Mouse (Mus musculus): ENCODE data around the gene Gadl1. TPM values are rescaled to one million over a fixed set of nuclear protein-coding genes. Genes with fewer than 3 reads are reported as not detected.

The Gadl1 gene
- polyA plus RNA-seq, 1 experiment from 2014 or later: 0.38 TPM

- 66% methylated on average over 5 of the region's 5 CpGs for WGBS (ENCODE audit: insufficient replicate concordance)
- ATAC-seq: no peak
Measured at GRCm38 (mm10) chr9:116091921-116092320, 182.7 kb downstream of the Gadl1 start.

GRCm38 (mm10) chr9:116098724-116099595, 189.7 kb downstream of the Gadl1 start:
- Histone ChIP-seq H3K27me3 (replicated peaks) (no peaks in the 10 kb centered on the region), H3K9ac (no peak overlapping the region), H3K36me3 (peaks cover 18% of the 10 kb centered on the region), H3K9me3 (replicated peaks) (no peaks in the 10 kb centered on the region), H3K4me3 (no peak overlapping the region), H3K4me1 (no peaks in the 10 kb centered on the region; the same call in 1 of the 2 replicates), H3K4me2 (no peak overlapping the region), H3K27ac (no peak overlapping the region)
- 68% methylated on average over 16 of the region's 16 CpGs for WGBS (ENCODE audit: insufficient replicate concordance)
- no peak for ATAC-seq

More at GRCm38 (mm10) chr9:116091921-116092320, 182.7 kb downstream of the Gadl1 start:
- peaks cover 22% of the 10 kb centered on the region for H3K36me3 ChIP-seq
- H3K4me1 ChIP-seq: peaks cover 6% of the 10 kb centered on the region
- no peak overlapping the region; the same call in 1 of the 2 replicates for H3K27ac ChIP-seq
- H3K27me3 ChIP-seq (replicated peaks): no peaks in the 10 kb centered on the region
- no peak overlapping the region for H3K4me2 ChIP-seq
- no peak overlapping the region for H3K4me3 ChIP-seq
- H3K9me3 ChIP-seq (replicated peaks): no peaks in the 10 kb centered on the region
- no peak overlapping the region for H3K9ac ChIP-seq

- H3K9me3 ChIP-seq (replicated peaks): no peaks in the 10 kb centered on the region
- no peak overlapping the region for H3K4me3 ChIP-seq
- H3K36me3 ChIP-seq: peaks cover 20% of the 10 kb centered on the region
- H3K9ac ChIP-seq: no peak overlapping the region
- no peak for ATAC-seq
- no peak overlapping the region for H3K27ac ChIP-seq
- no peaks in the 10 kb centered on the region for H3K27me3 ChIP-seq (replicated peaks)
- no peaks in the 10 kb centered on the region; the same call in 1 of the 2 replicates for H3K4me1 ChIP-seq
- 77% methylated on average over 6 of the region's 6 CpGs for WGBS (ENCODE audit: insufficient replicate concordance)
- no peak overlapping the region for H3K4me2 ChIP-seq
Measured at GRCm38 (mm10) chr9:116099596-116099993, 190.3 kb downstream of the Gadl1 start.

GRCm38 (mm10) chr9:116100015-116100414, 190.8 kb downstream of the Gadl1 start:
- no peaks in the 10 kb centered on the region; the same call in 1 of the 2 replicates for H3K4me1 ChIP-seq
- peaks cover 24% of the 10 kb centered on the region for H3K36me3 ChIP-seq
- H3K4me2 ChIP-seq: no peak overlapping the region
- no peak for ATAC-seq
- H3K4me3 ChIP-seq: no peak overlapping the region
- H3K9ac ChIP-seq: no peak overlapping the region
- no peak overlapping the region for H3K27ac ChIP-seq
- WGBS (ENCODE audit: insufficient replicate concordance): 67% methylated on average over 9 of the region's 9 CpGs
- no peaks in the 10 kb centered on the region for H3K27me3 ChIP-seq (replicated peaks)
- no peaks in the 10 kb centered on the region for H3K9me3 ChIP-seq (replicated peaks)

GRCm38 (mm10) chr9:116101842-116102241, 192.6 kb downstream of the Gadl1 start:
- ATAC-seq: no peak
- Histone ChIP-seq H3K9me3 (replicated peaks) (no peaks in the 10 kb centered on the region), H3K9ac (no peak overlapping the region), H3K27ac (no peak overlapping the region), H3K4me1 (no peaks in the 10 kb centered on the region; the same call in 1 of the 2 replicates), H3K4me2 (no peak overlapping the region), H3K27me3 (replicated peaks) (no peaks in the 10 kb centered on the region), H3K4me3 (no peak overlapping the region), H3K36me3 (peaks cover 32% of the 10 kb centered on the region)
- WGBS (ENCODE audit: insufficient replicate concordance): 52% methylated on average over 11 of the region's 11 CpGs

GRCm38 (mm10) chr9:116104770-116105169, 195.5 kb downstream of the Gadl1 start:
- Histone ChIP-seq H3K27me3 (replicated peaks) (no peaks in the 10 kb centered on the region), H3K4me3 (no peak overlapping the region), H3K27ac (no peak overlapping the region), H3K9ac (no peak overlapping the region), H3K9me3 (replicated peaks) (no peaks in the 10 kb centered on the region), H3K4me1 (no peaks in the 10 kb centered on the region), H3K4me2 (no peak overlapping the region), H3K36me3 (peaks cover 53% of the 10 kb centered on the region)
- 83% methylated on average over 17 of the region's 17 CpGs for WGBS (ENCODE audit: insufficient replicate concordance)
- no peak for ATAC-seq

GRCm38 (mm10) chr9:116108729-116109128, 199.5 kb downstream of the Gadl1 start:
- Histone ChIP-seq H3K4me1 (peaks cover 18% of the 10 kb centered on the region), H3K27ac (no peak overlapping the region), H3K4me2 (no peak overlapping the region), H3K27me3 (replicated peaks) (no peaks in the 10 kb centered on the region), H3K9ac (no peak overlapping the region), H3K9me3 (replicated peaks) (no peaks in the 10 kb centered on the region), H3K36me3 (peaks cover 59% of the 10 kb centered on the region), H3K4me3 (no peak overlapping the region)
- WGBS (ENCODE audit: insufficient replicate concordance): 52% methylated on average over 2 of the region's 2 CpGs
- no peak for ATAC-seq

- H3K4me1 ChIP-seq: peaks cover 18% of the 10 kb centered on the region
- no peak overlapping the region for H3K4me3 ChIP-seq
- ATAC-seq: peak; percentile 82
- H3K9ac ChIP-seq: no peak overlapping the region
- H3K4me2 ChIP-seq: 0 out of 2 replicates have a peak overlapping the region, but pooled peaks have one; percentile 4
- no peaks in the 10 kb centered on the region for H3K27me3 ChIP-seq (replicated peaks)
- WGBS (ENCODE audit: insufficient replicate concordance): 50% methylated on average over 9 of the region's 9 CpGs
- no peaks in the 10 kb centered on the region for H3K9me3 ChIP-seq (replicated peaks)
- peaks cover 49% of the 10 kb centered on the region for H3K36me3 ChIP-seq
- 0 out of 2 replicates have a peak overlapping the region, but pooled peaks have one; percentile 20 for H3K27ac ChIP-seq
Measured at GRCm38 (mm10) chr9:116111149-116111970, 202.1 kb downstream of the Gadl1 start.

- H3K27ac ChIP-seq: no peak overlapping the region
- H3K27me3 ChIP-seq (replicated peaks): no peaks in the 10 kb centered on the region
- WGBS (ENCODE audit: insufficient replicate concordance): 37% methylated on average over 4 of the region's 4 CpGs
- peaks cover 18% of the 10 kb centered on the region for H3K4me1 ChIP-seq
- no peak overlapping the region for H3K9ac ChIP-seq
- no peak overlapping the region for H3K4me2 ChIP-seq
- H3K9me3 ChIP-seq (replicated peaks): no peaks in the 10 kb centered on the region
- H3K4me3 ChIP-seq: no peak overlapping the region
- H3K36me3 ChIP-seq: peaks cover 24% of the 10 kb centered on the region
- no peak for ATAC-seq
Measured at GRCm38 (mm10) chr9:116114339-116114738, 205.1 kb downstream of the Gadl1 start.

GRCm38 (mm10) chr9:116115875-116116274, 206.6 kb downstream of the Gadl1 start:
- no peak overlapping the region for H3K9ac ChIP-seq
- H3K27me3 ChIP-seq (replicated peaks): no peaks in the 10 kb centered on the region
- H3K4me3 ChIP-seq: no peak overlapping the region
- H3K36me3 ChIP-seq: peaks cover 8% of the 10 kb centered on the region; the same call in 1 of the 2 replicates
- H3K4me2 ChIP-seq: no peak overlapping the region
- H3K4me1 ChIP-seq: peaks cover 16% of the 10 kb centered on the region
- WGBS (ENCODE audit: insufficient replicate concordance): 79% methylated on average over 7 of the region's 7 CpGs
- no peak overlapping the region for H3K27ac ChIP-seq
- no peaks in the 10 kb centered on the region for H3K9me3 ChIP-seq (replicated peaks)
- no peak for ATAC-seq

- H3K4me1 ChIP-seq: peaks cover 12% of the 10 kb centered on the region
- H3K4me2 ChIP-seq: no peak overlapping the region
- H3K4me3 ChIP-seq: no peak overlapping the region
- no peaks in the 10 kb centered on the region for H3K9me3 ChIP-seq (replicated peaks)
- 74% methylated on average over 8 of the region's 8 CpGs for WGBS (ENCODE audit: insufficient replicate concordance)
- no peaks in the 10 kb centered on the region for H3K27me3 ChIP-seq (replicated peaks)
- no peak overlapping the region for H3K9ac ChIP-seq
- no peak overlapping the region for H3K27ac ChIP-seq
- no peak for ATAC-seq
- H3K36me3 ChIP-seq: peaks cover 2% of the 10 kb centered on the region; the same call in 1 of the 2 replicates
Measured at GRCm38 (mm10) chr9:116118332-116118872, 209.1 kb downstream of the Gadl1 start.

All from liver, embryonic 12.5 days (tissue).